16 mouse cellular contexts compared by ENCODE assay signal in the genomic region with DNA sequence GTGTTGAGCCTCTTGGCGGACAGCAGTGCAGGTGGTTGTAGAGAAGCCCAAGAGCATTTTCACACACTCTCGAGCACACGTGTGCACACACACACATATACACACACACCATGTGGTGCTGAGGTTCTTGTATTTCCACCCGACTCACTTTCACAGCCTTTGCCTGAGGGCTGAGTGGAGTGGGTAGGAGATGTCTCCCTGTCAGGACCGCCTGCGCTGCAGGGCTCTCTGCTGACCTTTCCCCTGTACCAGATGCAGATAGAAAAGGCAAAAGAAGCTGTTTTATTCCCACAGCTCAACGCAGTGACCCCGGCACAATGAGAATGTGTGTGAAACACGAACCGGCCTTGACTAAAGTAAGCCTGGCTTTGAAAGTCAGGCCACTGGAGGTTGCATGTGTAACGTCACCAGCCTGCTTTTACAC.
DNase-seq lines count a peak whose midpoint lies in the region; ATAC-seq lines count a peak whose summit lies in the region.
"Had no signal": no experiment of that assay in that cellular context is flagged by ENCODE, and none has a peak within 500 bp of the region (broad histone marks: within the 10 kb centered on the region; RNA-seq: fewer than 3 reads in every experiment).

No protein-coding gene starts in this region.

- H3K27me3 ChIP-seq in kidney, embryonic 14.5 days (ENCODE audit: control insufficient read depth, insufficient read depth, low read length): no peaks in the 10 kb centered on the region
- no peaks in the 10 kb centered on the region for H3K27me3 ChIP-seq in forebrain, embryonic 11.5 days (ENCODE audit: control insufficient read depth, insufficient read depth, low read length)
- H3K27me3 ChIP-seq in hindbrain, embryonic 15.5 days: no peaks in the 10 kb centered on the region
- H3K27me3 ChIP-seq: kidney, embryonic 15.5 days; liver, embryonic 12.5 days had no signal

- H3K36me3 ChIP-seq in kidney, embryonic 14.5 days (ENCODE audit: control insufficient read depth, insufficient read depth, low read length): no peaks in the 10 kb centered on the region
- no peaks in the 10 kb centered on the region for H3K36me3 ChIP-seq in forebrain, embryonic 11.5 days (ENCODE audit: control insufficient read depth, insufficient read depth, low read length)
- H3K36me3 ChIP-seq in hindbrain, embryonic 15.5 days: no peaks in the 10 kb centered on the region
- H3K36me3 ChIP-seq: kidney, embryonic 15.5 days had no signal

- H3K9ac ChIP-seq in kidney, embryonic 14.5 days (ENCODE audit: low read depth, low read length): no peak overlapping the region
- peak overlapping the region; percentile 5; the same call in 1 of the 2 replicates for H3K9ac ChIP-seq in forebrain, embryonic 11.5 days (ENCODE audit: low read length)
- H3K9ac ChIP-seq in hindbrain, embryonic 15.5 days: no peak overlapping the region
- H3K9ac ChIP-seq: kidney, embryonic 15.5 days; liver, embryonic 12.5 days had no signal

- 0 out of 2 replicates have a peak, but pooled peaks have one; percentile 30 for ATAC-seq in kidney, embryonic 14.5 days (ENCODE audit: low FRiP score, low TSS enrichment)
- ATAC-seq in forebrain, embryonic 11.5 days (replicated peaks; ENCODE audit: low FRiP score): peak; percentile 28; the same call in 1 of the 2 replicates
- ATAC-seq in hindbrain, embryonic 15.5 days (ENCODE audit: low FRiP score, low read depth): peak; percentile 41; the same call in 1 of the 2 replicates
- ATAC-seq: liver, embryonic 12.5 days had no signal

- no peak overlapping the region for H3K27ac ChIP-seq in kidney, embryonic 14.5 days (ENCODE audit: low read depth, low read length)
- H3K27ac ChIP-seq in forebrain, embryonic 11.5 days (ENCODE audit: low read depth, low read length): peak overlapping the region; percentile 39; the same call in 1 of the 2 replicates
- H3K27ac ChIP-seq in hindbrain, embryonic 15.5 days (replicated peaks): no peak overlapping the region
- H3K27ac ChIP-seq: kidney, embryonic 15.5 days; liver, embryonic 12.5 days had no signal

- H3K4me2 ChIP-seq in kidney, embryonic 14.5 days (replicated peaks; ENCODE audit: low read depth, low read length): no peak overlapping the region
- no peak overlapping the region for H3K4me2 ChIP-seq in forebrain, embryonic 11.5 days (ENCODE audit: low read depth, low read length, severe bottlenecking)
- no peak overlapping the region for H3K4me2 ChIP-seq in hindbrain, embryonic 15.5 days
- H3K4me2 ChIP-seq: heart, embryonic 11.5 days; kidney, embryonic 15.5 days; liver, embryonic 12.5 days had no signal

- WGBS in kidney, embryonic 14.5 days: 52% methylated on average over 11 of the region's 11 CpGs
- 43% methylated on average over 11 of the region's 11 CpGs for WGBS in forebrain, embryonic 11.5 days
- 30% methylated on average over 11 of the region's 11 CpGs for WGBS in hindbrain, embryonic 15.5 days

- no peaks in the 10 kb centered on the region; the same call in none of the 2 replicates for H3K4me1 ChIP-seq in kidney, embryonic 14.5 days (ENCODE audit: control insufficient read depth, insufficient read depth, low read length)
- peaks cover 24% of the 10 kb centered on the region for H3K4me1 ChIP-seq in forebrain, embryonic 11.5 days (replicated peaks; ENCODE audit: control insufficient read depth, insufficient read depth, low read length)
- peaks cover 35% of the 10 kb centered on the region for H3K4me1 ChIP-seq in hindbrain, embryonic 15.5 days (replicated peaks)
- H3K4me1 ChIP-seq: liver, embryonic 12.5 days had no signal

- no peaks in the 10 kb centered on the region for H3K9me3 ChIP-seq in kidney, embryonic 14.5 days (ENCODE audit: control insufficient read depth, low read length)
- H3K9me3 ChIP-seq in forebrain, embryonic 11.5 days (ENCODE audit: control insufficient read depth, low read length): no peaks in the 10 kb centered on the region
- H3K9me3 ChIP-seq in hindbrain, embryonic 15.5 days: no peaks in the 10 kb centered on the region
- H3K9me3 ChIP-seq: kidney, embryonic 15.5 days; liver, embryonic 12.5 days had no signal

- no peak for DNase-seq in kidney, postnatal 10 days
- DNase-seq in forebrain, embryonic 11.5 days (ENCODE audit: low spot score): peak; percentile 61
- DNase-seq in neural tube, embryonic 10.5 days (ENCODE audit: extremely low spot score, low spot score): peak; percentile 43
- DNase-seq in layer of hippocampus, adult 11-12 months (ENCODE audit: low spot score): no peak
- no peak for DNase-seq in left cerebral cortex, adult 11 months (ENCODE audit: low spot score)
- no peak for DNase-seq in urinary bladder, postnatal 36 days (ENCODE audit: low spot score in 2 of 2)
- DNase-seq: adrenal gland, adult 8-10 months; cerebellum, postnatal 36 days; lung, postnatal 14 days; spleen, adult 18-20 months had no signal

- no peak overlapping the region for H3K4me3 ChIP-seq in kidney, embryonic 14.5 days (ENCODE audit: low read length)
- H3K4me3 ChIP-seq in forebrain, embryonic 11.5 days (ENCODE audit: low read depth, low read length): no peak overlapping the region
- no peak overlapping the region for H3K4me3 ChIP-seq in hindbrain, embryonic 15.5 days
- H3K4me3 ChIP-seq: erythroblast, embryonic 14.5 days; kidney, embryonic 15.5 days; liver, embryonic 12.5 days had no signal

Comparison
In these comparisons a context has a peak if more than half of its experiments do, and no peak if none do; other contexts are left out.
1. DNase-seq: peak in forebrain, embryonic 11.5 days (single experiment) and neural tube, embryonic 10.5 days (single experiment); none in kidney, postnatal 10 days (single experiment), layer of hippocampus, adult 11-12 months (single experiment), left cerebral cortex, adult 11 months (single experiment) and urinary bladder, postnatal 36 days (0 of 2).
2. Peak in every context shown above with its lines, with median percentiles within 50 percentile points of each other: ATAC-seq.